Mouse (Mus musculus): ENCODE measurements at regions not wholly inside any gene's neighbourhood (a gene's known extent, or its start where the extent isn't known, plus 50 kb on each side); places are given as distances from the start of the nearest gene placed in this dataset.

DNA sequence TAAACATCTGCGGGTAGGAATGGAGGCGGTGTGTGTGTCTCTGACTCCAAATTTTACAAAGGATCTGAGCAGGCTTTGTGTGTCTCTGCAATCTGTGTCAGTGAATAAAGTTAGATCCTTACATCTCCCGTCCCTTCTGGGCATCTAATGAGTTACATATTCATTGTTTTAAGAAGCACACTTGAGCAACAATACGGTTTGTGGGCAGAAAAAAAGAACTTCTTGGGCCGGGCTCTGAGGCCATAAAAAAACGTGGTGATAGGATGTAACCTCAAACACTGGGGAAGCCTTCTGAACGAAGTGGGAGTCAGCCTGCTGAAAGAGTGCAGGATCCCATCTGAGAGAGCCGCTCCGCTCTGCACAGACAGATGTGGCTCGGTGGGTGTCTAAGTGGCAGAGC lies 94.2 kb upstream of the Lef1 start:
- TF ChIP-seq CTCF (IDR thresholded peaks at IDR 0.05; ENCODE audit: low read depth, low read length) (no peak), POLR2A (IDR thresholded peaks at IDR 0.05; ENCODE audit: extremely low read depth, insufficient read depth, low read length) (no peak)
